Mouse (Mus musculus) brain, embryonic 18.5 days (tissue): ENCODE data around the gene Maml1.
A peak's percentile ranks its signal among the peaks of the same experiment; 100 is the strongest.

Experiments
- DNase-seq: peaks from one replicate; pipeline ENCODE4 v3.0.0-alpha.2; 2012; ENCODE audit warnings: low read depth, low spot score

Gene Maml1

GRCm38 (mm10) chr11:50240235-50240911, 51.7 kb downstream of the Maml1 start:
- DNase-seq = no peak

GRCm38 (mm10) chr11:50238821-50239791, 53.0 kb downstream of the Maml1 start:
- DNase-seq = no peak

- DNase-seq = no peak
Measured at GRCm38 (mm10) chr11:50238324-50238723, 53.8 kb downstream of the Maml1 start, which contains the start of gene Ltc4s. Gene Ltc4s, minus strand, starts transcription at chr11:50238616.

GRCm38 (mm10) chr11:50236937-50237835, 54.9 kb downstream of the Maml1 start:
- no peak for DNase-seq

GRCm38 (mm10) chr11:50236540-50236936, 55.6 kb downstream of the Maml1 start:
- peak; percentile 54 for DNase-seq

DNA sequence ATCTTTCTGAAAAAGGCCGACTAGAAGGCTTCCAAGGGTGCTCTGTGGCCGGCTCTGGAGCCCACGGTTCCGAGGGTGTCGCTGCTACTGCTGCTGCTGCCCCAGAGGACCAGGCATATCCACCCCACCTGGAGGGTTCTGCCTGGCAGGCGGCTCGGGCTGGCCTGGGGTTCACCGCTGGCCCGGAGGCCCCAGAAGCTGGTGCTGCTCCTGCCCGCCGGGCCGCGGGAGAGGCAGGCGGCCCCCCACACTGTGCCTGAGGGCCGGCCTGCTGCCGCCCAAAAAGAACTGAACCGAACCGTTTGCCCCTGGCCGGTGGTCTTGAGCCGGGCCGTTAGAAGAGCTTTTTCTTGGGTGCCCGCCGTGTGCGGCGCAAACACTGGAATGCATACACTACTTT, 57.5 kb downstream of the Maml1 start:
- DNase-seq = no peak

- no peak for DNase-seq
Measured at GRCm38 (mm10) chr11:50233993-50234392, 58.1 kb downstream of the Maml1 start.

- DNase-seq = no peak
Measured at GRCm38 (mm10) chr11:50233022-50233421, 59.1 kb downstream of the Maml1 start.

- no peak for DNase-seq
Measured at GRCm38 (mm10) chr11:50231411-50231810, 60.7 kb downstream of the Maml1 start.

GRCm38 (mm10) chr11:50230481-50231304, 61.4 kb downstream of the Maml1 start:
- no peak for DNase-seq

DNA sequence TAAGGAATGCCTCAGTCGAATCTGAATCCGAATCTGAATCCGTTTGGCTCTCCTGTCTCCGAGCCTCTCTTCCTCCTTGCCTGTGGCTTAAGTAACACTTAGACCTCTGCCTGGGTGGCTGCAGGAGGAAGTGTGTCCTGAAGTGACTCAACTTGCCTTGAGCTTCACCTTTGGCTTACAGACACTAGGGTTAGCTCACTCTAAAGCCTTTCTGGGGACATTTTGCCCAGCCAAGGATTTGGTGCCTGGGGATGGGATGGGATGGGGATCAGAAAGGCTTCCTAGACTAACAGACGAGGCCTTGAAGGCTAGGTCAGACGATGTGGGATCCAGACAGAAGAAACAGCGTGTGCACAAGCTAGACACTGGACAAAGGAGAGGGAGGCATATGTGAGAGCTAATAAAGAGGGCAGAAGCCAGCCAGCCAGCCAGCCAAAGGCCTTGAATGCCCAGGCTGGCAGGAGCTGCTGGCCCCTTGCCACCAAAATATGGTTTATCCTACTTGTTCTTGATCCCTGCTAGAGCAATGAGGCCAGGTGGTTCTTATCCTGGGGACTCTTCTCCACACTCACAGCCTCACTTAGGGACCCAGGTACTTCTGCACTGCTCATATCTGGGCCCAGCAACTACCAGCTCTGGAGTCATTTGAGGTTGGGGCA, 62.7 kb downstream of the Maml1 start:
- no peak for DNase-seq

DNA sequence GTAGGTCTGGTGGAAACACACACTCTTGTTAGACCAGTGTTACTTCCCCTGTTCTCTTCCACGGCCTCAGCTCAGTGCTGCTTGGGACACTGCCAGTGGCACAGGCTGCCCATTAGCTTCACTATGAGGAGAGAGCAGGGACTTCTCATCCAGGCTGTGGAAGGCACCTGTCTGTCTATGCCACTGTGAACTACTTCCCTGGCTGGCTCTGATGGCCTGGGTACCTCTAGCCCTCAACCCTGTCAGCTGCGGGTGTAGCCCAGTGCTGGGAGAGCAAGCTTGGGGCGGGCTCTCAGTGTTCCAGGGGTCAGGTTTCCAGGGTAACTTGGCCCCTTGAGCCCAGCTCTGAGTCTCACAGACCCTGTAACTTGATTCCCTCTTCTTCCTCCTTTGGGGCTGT, 63.3 kb downstream of the Maml1 start:
- DNase-seq = no peak

GRCm38 (mm10) chr11:50227736-50228135, 64.4 kb downstream of the Maml1 start:
- no peak for DNase-seq

DNA sequence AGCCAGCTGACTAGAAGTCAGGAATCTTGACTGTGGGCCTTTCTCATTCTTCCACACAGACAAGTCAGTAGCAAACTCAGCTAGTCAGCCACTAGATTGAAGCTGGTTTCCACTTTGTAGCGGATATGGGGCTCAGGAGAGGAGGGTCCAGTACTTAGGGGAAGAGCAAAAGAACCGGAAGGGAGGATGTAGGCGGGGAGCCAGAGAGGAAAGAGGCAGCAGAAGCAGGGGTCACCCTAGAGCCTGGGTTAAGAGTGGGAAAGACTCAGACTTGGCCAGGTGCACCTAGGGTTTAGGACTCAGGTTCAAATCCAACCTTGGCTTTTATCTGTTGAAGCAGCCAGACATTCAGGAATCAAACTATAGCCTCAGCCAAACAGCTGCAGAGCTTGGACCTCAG, 64.9 kb downstream of the Maml1 start:
- no peak for DNase-seq

DNA sequence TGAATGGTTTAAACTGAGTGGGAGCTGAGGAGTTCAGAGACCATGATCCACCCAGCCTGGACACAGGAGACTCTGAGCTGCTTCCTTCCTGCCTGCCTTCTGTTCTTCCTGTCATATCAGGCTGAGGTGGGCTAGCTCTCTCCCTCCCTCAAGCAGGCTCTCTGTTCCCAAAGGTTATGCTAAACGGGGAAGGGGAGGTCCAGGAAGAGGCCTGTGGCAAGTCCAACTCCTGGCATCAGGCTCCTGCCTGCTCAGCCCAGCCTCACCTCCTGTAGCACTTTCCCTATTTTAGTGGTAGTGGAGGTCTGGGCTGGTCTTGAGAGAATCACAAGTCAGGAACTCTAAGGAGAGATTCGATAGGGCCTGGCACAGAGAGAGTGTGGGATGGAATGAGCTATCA, 65.7 kb downstream of the Maml1 start:
- no peak for DNase-seq

GRCm38 (mm10) chr11:50225611-50226378, 66.3 kb downstream of the Maml1 start:
- no peak for DNase-seq

- peak; percentile 66 for DNase-seq
Measured at GRCm38 (mm10) chr11:50224671-50225530, 67.2 kb downstream of the Maml1 start.
